Mouse (Mus musculus) liver, postnatal 0 days (tissue): Measurements from ENCODE around the gene Map3k7cl.

Experiments
- CTCF ChIP-seq: sonication (generic); IDR thresholded peaks from 2 replicates; pipeline ENCODE4 v1.5.1; 2016; ENCODE audit warnings: antibody characterized with exemption, low read depth
- EP300 ChIP-seq: IDR thresholded peaks from 2 replicates; pipeline ENCODE4 v1.6.1; 2016; ENCODE audit warnings: antibody characterized with exemption, low read depth, mild to moderate bottlenecking

GRCm38 (mm10) chr16:87579462-87579861 is 26.3 kb downstream of the Map3k7cl start:
- TF ChIP-seq CTCF, result no peak
- no peak for TF ChIP-seq EP300
